Mouse (Mus musculus): Measurements from ENCODE around the gene Aff3. TPM values are rescaled to one million over a fixed set of nuclear protein-coding genes. Genes with fewer than 3 reads are reported as not detected.

The Aff3 gene
- polyA plus RNA-seq, 2 experiments, result 0.18 to 0.22 TPM

DNA sequence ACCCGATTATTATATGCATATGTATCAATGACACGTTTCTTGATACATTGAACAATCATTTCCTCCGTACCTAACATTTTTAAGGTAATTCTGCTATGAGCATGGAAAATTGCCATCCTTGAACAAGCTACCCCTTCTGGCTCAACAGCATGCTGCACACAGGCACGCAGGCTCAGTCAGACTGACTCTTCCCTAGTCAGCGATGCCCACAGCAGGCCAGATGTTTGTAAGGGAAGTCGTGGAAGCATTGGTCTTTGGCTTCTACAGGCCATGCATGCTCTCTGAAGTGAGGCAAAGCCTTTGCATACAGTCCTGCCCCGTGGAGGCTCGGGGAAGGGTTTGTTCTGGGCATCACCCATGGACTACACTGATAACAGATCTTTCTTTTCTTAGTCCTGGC lies 354.3 kb downstream of the Aff3 start:
- peaks cover 0 to 3% of the 10 kb centered on the region in 2 experiments; a peak in 1 of 4 replicates for H3K4me1 ChIP-seq (replicated peaks; ENCODE audit: control insufficient read depth in 2 of 2, insufficient read depth in 2 of 2, low read length in 1 of 2)
- WGBS (ENCODE audit: insufficient replicate concordance), result 60% methylated on average over 8 of the region's 8 CpGs
- H3K9me3 ChIP-seq (ENCODE audit: control insufficient read depth, low read length), result no peaks in the 10 kb centered on the region
- no peaks in the 10 kb centered on the region for H3K27me3 ChIP-seq (ENCODE audit: control insufficient read depth, insufficient read depth, low read length)
- no peak overlapping the region for H3K27ac ChIP-seq
- H3K4me2 ChIP-seq (ENCODE audit: low read depth), result no peak overlapping the region
- ATAC-seq (ENCODE audit: insufficient read depth) (no peak), DNase-seq (ENCODE audit: low read depth in 3 of 3, low spot score in 3 of 3) (no peak)
- TF ChIP-seq CTCF (IDR thresholded peaks at IDR 0.05; ENCODE audit: low read depth), result no peak
- TF ChIP-seq EP300 (IDR thresholded peaks at IDR 0.05; ENCODE audit: low read depth), result no peak
- no peak overlapping the region for H3K4me3 ChIP-seq (ENCODE audit: insufficient read depth in 1 of 2, low read depth in 2 of 2, low read length in 2 of 2)
- H3K36me3 ChIP-seq (replicated peaks; ENCODE audit: control insufficient read depth, insufficient read depth, low read depth), result no peaks in the 10 kb centered on the region
- H3K9ac ChIP-seq (replicated peaks), result no peak overlapping the region

DNA sequence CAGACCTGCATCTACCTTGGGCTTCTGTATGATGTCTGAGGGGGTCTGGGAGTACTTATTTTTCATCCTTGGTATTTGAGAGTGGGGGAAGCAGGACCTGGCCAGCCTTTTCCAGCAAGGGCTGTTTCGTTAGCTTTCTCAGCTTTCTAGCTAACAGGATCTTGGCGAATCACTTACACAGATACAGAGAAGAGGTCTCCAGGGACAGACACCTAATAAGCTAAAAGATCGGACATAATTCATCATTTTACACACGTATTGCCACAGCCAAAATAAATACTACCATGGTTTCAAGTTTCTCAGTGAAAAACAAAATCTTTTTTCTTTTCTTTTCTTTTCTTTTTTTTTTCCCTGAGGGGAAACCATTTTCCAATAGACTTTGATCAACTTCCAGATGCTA lies 354.7 kb downstream of the Aff3 start:
- ATAC-seq (ENCODE audit: insufficient read depth) (no peak), DNase-seq (ENCODE audit: low read depth in 3 of 3, low spot score in 3 of 3) (no peak)
- Histone ChIP-seq H3K9ac (replicated peaks) (no peak overlapping the region), H3K4me3 (ENCODE audit: insufficient read depth in 1 of 2, low read depth in 2 of 2, low read length in 2 of 2) (no peak overlapping the region), H3K36me3 (replicated peaks; ENCODE audit: control insufficient read depth, insufficient read depth, low read depth) (no peaks in the 10 kb centered on the region), H3K9me3 (ENCODE audit: control insufficient read depth, low read length) (no peaks in the 10 kb centered on the region), H3K27me3 (ENCODE audit: control insufficient read depth, insufficient read depth, low read length) (no peaks in the 10 kb centered on the region), H3K4me2 (ENCODE audit: low read depth) (no peak overlapping the region), H3K4me1 (replicated peaks; ENCODE audit: control insufficient read depth in 2 of 2, insufficient read depth in 2 of 2, low read length in 1 of 2) (peaks cover 0 to 3% of the 10 kb centered on the region in 2 experiments; a peak in 1 of 4 replicates), H3K27ac (no peak overlapping the region)
- 69% methylated on average over 4 of the region's 4 CpGs for WGBS (ENCODE audit: insufficient replicate concordance)
- TF ChIP-seq CTCF (IDR thresholded peaks at IDR 0.05; ENCODE audit: low read depth) (no peak), EP300 (IDR thresholded peaks at IDR 0.05; ENCODE audit: low read depth) (no peak)

DNA sequence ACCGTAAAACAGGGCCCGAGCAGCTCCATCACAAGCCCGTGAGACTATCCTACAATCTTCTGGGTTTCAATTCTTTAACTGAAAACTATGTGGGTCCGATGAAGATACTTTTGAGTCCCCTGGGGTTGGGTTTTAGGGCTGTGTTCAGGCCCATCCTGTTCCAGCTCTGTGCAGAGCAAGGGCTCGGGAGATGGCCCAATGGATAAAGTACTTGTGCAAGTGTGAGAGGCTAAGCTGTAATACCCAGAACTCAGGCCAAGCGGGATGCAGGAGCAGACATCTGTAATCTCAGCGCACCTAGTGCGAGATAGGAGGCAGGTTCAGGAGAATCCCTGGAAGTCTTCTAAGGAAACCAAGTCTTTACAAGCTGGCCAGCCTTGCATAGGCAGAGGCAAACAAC lies 355.4 kb downstream of the Aff3 start:
- Histone ChIP-seq H3K9ac (replicated peaks) (no peak overlapping the region), H3K9me3 (ENCODE audit: control insufficient read depth, low read length) (no peaks in the 10 kb centered on the region), H3K27me3 (ENCODE audit: control insufficient read depth, insufficient read depth, low read length) (no peaks in the 10 kb centered on the region), H3K27ac (no peak overlapping the region), H3K4me2 (ENCODE audit: low read depth) (no peak overlapping the region), H3K4me1 (replicated peaks; ENCODE audit: control insufficient read depth in 2 of 2, insufficient read depth in 2 of 2, low read length in 1 of 2) (peaks cover 0 to 3% of the 10 kb centered on the region in 2 experiments; a peak in 1 of 4 replicates), H3K4me3 (ENCODE audit: insufficient read depth in 1 of 2, low read depth in 2 of 2, low read length in 2 of 2) (no peak overlapping the region), H3K36me3 (replicated peaks; ENCODE audit: control insufficient read depth, insufficient read depth, low read depth) (no peaks in the 10 kb centered on the region)
- TF ChIP-seq EP300 (IDR thresholded peaks at IDR 0.05; ENCODE audit: low read depth), result no peak
- TF ChIP-seq CTCF (IDR thresholded peaks at IDR 0.05; ENCODE audit: low read depth), result no peak
- 73% methylated on average over 8 of the region's 8 CpGs for WGBS (ENCODE audit: insufficient replicate concordance)
- ATAC-seq (ENCODE audit: insufficient read depth) (no peak), DNase-seq (ENCODE audit: low read depth in 3 of 3, low spot score in 3 of 3) (no peak)

DNA sequence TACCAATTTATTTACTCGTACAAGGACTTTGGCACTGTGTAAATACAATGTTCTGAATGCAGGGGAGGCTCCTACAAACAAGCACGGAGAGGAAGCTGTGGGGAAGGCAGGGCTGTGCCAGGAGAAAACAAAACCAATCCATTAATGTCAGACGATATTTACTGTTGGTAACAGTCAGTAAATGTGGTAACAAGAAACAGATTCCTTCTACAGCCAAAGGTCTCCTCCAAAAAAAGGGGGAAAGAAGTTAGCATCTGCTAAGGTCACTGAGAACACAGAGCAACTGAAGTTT lies 356.1 kb downstream of the Aff3 start:
- 42% methylated on average over 3 of the region's 3 CpGs for WGBS (ENCODE audit: insufficient replicate concordance)
- no peak overlapping the region for H3K4me3 ChIP-seq (ENCODE audit: insufficient read depth in 1 of 2, low read depth in 2 of 2, low read length in 2 of 2)
- no peak for TF ChIP-seq CTCF (IDR thresholded peaks at IDR 0.05; ENCODE audit: low read depth)
- no peak for TF ChIP-seq EP300 (IDR thresholded peaks at IDR 0.05; ENCODE audit: low read depth)
- no peak overlapping the region for H3K4me2 ChIP-seq (ENCODE audit: low read depth)
- no peaks in the 10 kb centered on the region for H3K27me3 ChIP-seq (ENCODE audit: control insufficient read depth, insufficient read depth, low read length)
- DNase-seq (ENCODE audit: low read depth in 3 of 3, low spot score in 3 of 3) (no peak), ATAC-seq (ENCODE audit: insufficient read depth) (no peak)
- H3K4me1 ChIP-seq (replicated peaks; ENCODE audit: control insufficient read depth in 2 of 2, insufficient read depth in 2 of 2, low read length in 1 of 2), result peaks cover 0 to 3% of the 10 kb centered on the region in 2 experiments; a peak in 1 of 4 replicates
- no peak overlapping the region for H3K27ac ChIP-seq
- no peak overlapping the region for H3K9ac ChIP-seq (replicated peaks)
- no peaks in the 10 kb centered on the region for H3K9me3 ChIP-seq (ENCODE audit: control insufficient read depth, low read length)
- no peaks in the 10 kb centered on the region for H3K36me3 ChIP-seq (replicated peaks; ENCODE audit: control insufficient read depth, insufficient read depth, low read depth)

DNA sequence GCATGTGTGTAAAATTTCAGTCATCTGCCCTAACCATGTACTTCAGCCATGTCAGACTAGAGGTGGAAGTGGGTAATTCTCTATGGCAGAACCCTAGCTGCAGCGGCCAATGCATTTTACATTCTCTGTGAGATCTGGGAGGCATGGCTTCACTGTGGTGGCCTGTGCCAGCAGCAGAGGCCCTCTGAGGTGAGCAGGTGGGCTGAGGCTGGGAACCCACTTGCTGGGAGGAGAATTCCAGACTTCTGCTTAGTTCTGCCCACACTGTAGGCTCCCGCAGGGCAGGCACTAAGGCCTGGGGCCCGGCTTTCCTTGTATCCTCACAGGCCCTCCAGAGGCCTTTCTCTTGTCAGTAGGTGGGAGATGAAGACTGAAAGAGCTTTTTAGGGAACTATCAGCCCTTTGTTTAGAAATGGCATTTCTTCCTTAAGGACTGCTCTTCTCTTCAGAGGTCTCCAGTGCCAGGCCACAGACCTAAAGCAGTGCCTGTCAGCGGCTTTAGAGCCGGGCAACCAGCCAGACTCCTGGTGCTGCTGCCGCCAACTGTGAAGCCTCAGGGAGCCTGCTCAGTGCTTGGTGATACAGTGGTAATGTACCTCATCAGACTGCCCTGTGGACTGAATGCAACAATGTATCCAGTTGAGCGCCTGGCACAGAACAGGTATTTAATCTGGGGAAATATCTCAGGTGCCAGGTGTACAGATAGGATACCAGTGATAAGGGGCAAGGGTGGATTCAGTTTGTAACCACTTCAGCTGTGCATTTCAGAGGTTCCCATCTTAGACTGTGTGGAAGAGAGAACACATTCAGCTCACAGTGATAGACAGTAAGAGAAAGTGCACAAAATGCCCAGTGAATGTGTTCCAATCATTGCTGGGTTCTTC lies 356.7 kb downstream of the Aff3 start:
- Histone ChIP-seq H3K36me3 (replicated peaks; ENCODE audit: control insufficient read depth, insufficient read depth, low read depth) (no peaks in the 10 kb centered on the region), H3K4me3 (ENCODE audit: insufficient read depth in 1 of 2, low read depth in 2 of 2, low read length in 2 of 2) (no peak overlapping the region), H3K27ac (no peak overlapping the region), H3K27me3 (ENCODE audit: control insufficient read depth, insufficient read depth, low read length) (no peaks in the 10 kb centered on the region), H3K4me2 (ENCODE audit: low read depth) (no peak overlapping the region), H3K9me3 (ENCODE audit: control insufficient read depth, low read length) (no peaks in the 10 kb centered on the region), H3K4me1 (replicated peaks; ENCODE audit: control insufficient read depth in 2 of 2, insufficient read depth in 2 of 2, low read length in 1 of 2) (peaks cover 0 to 3% of the 10 kb centered on the region in 2 experiments; a peak in 1 of 4 replicates), H3K9ac (replicated peaks) (no peak overlapping the region)
- no peak for DNase-seq (ENCODE audit: low read depth in 3 of 3, low spot score in 3 of 3)
- WGBS (ENCODE audit: insufficient replicate concordance), result 72% methylated on average over 7 of the region's 7 CpGs
- no peak for TF ChIP-seq EP300 (IDR thresholded peaks at IDR 0.05; ENCODE audit: low read depth)
- TF ChIP-seq CTCF (IDR thresholded peaks at IDR 0.05; ENCODE audit: low read depth), result no peak
- no peak for ATAC-seq (ENCODE audit: insufficient read depth)
